Mouse (Mus musculus): ENCODE data around the gene Olfr1258.
"Not testable (repeated sequence)": the region's sequence is repeated elsewhere in the genome, so short reads cannot be mapped to it uniquely, and the experiment has no call there.

Olfr1258 gene

DNA sequence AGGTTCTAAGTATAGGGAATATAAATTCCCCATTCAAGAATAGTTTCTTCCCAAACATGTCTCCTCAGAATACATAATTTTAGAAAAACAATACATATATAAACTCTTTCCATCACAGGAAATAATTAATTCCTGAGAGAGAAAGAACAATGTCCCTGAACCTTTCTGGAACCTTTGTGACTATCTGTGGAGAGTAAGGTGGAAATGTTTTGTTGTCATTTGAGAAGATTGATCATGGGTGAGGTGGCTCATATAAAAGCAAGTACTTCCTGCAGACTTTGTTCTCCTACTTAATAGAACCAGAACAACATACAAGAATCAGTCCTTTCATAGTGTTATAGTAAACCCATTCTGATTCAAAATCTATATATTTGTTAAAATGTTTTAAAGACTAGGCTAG lies at the start of gene Olfr1258:
Olfr1258 (plus strand) TSS at position 301 of the 400 bp plus-strand sequence.
- DNase-seq (ENCODE audit: low spot score in 2 of 2): no peak

DNA sequence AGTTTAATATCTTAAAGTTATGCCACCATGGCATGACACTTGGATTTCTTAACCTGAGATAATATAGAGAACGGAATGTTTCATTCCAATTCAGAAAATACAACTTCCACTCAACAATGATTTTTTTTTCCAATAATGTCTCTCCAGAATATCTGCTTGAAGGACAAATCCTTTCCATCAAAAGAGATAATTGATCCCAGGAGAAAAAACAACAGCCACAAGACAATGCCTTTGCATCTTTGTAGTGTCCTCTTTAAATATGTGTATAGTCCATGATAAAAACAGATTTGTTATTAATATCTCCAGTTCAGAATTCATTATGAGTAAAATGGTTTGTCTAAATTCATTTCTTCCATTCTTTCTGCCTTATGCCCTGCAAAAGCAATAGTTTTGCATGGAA lies 49.0 kb upstream of the Olfr1258 start, which contains the start of gene Olfr1257:
Olfr1257 (plus strand) TSS at position 301 of the 400 bp plus-strand sequence.
- no peak for DNase-seq (ENCODE audit: low spot score in 2 of 2)

DNA sequence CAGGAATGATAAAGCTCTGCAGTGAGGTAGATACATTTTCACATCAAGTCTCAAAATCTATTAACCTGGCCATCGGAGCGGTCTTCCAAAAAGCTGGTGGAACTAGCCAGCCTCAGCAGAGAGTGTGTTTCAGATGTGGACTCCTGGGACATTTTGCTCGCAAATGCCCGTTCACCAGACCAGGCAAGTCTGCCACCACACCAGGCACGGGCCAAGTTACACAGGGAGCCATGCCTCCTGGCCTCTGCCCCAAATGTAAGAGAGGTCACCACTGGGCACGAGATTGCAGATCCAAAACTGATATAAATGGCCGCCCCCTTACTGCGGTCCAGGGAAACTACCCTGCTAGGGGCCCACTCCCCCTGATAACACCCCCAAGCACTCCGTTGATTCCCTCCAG lies 14.5 kb upstream of the Olfr1258 start:
- not testable (repeated sequence) for DNase-seq (ENCODE audit: low spot score in 2 of 2)

DNA sequence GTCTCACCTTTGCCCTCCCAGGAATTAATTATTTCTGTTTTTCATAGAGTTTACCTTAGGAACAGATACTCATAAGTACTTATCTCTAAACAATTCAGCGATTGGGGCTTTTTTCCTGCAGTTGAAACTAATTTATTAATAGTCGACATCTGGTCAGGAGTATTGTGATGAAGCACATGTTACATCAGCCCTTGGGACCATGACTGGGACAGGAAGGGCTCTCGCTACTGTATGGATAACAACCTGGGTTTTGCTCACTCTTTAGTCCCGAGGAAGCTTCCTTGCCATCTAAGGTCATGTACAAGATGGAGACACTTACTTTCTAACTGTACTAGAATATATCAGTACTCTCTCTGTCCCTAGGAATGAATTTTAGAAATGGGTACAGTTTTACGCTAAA lies 21.5 kb downstream of the Olfr1258 start, which contains the start of gene Olfr1259:
Olfr1259 (minus strand) TSS at position 101 of the 400 bp plus-strand sequence.
- no peak for DNase-seq (ENCODE audit: low spot score in 2 of 2)

DNA sequence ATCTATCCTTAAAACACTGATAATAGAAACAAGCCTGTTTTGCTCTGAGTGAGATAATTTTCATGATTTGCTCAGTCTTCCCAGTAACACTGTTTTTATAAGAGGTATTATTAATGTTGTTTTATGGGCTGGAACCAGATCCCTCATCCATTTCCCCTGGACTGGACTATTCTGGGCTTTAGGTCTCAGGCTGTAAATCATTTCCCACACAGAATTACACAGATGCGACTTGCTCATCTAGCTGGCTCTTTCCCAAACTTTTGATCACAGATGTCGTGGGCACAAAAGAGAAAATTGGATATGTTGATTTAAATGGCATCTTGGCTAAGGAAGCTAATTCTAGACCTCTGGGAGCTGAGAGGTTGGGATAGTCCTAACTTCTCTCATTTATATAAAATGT lies 47.1 kb downstream of the Olfr1258 start, which contains the start of gene Olfr1260:
Olfr1260 (plus strand) TSS at position 157 of the 400 bp plus-strand sequence.
- no peak for DNase-seq (ENCODE audit: low spot score in 2 of 2)

DNA sequence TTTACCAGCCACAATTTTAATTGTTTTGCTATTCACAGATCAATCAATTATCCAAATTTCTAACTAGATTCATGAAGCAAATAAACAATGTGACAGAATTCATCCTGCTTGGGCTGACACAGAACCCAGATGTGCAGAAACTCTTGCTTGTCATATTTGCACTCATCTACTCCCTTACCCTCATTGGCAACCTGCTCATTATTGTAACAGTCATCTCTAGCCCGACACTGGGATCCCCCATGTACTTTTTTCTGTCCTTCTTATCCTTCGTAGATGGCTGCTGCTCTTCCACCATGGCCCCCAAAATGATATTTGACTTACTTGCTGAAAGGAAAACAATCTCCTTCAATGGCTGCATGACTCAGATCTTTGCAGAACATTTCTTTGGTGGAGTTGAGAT lies 50.6 kb downstream of the Olfr1258 start:
- DNase-seq (ENCODE audit: low spot score in 2 of 2): no peak
